Mouse (Mus musculus) mouse embryonic stem cell (cell line): ENCODE data around the gene Atf6.

Source experiments
- in situ Hi-C, 2 experiments: fragments of 300-500 bp; cut with MboI; formaldehyde crosslinking; loops; 1 replicate in 1 of 2; 3 replicates in 1 of 2; pipeline ENCODE4 v1.14.3; 2019 to 2020; ENCODE audit warnings: low sequenced_read_pairs in 2 of 2, low pct_unique_long_range_greater_than_20kb in 1 of 2, mixed read lengths in 1 of 2; ENCODE audit not compliant: unreplicated experiment in 1 of 2

Gene Atf6

GRCm38 (mm10) chr1:170731865-170732595 is 135.5 kb downstream of the Atf6 start:
- in situ Hi-C loops, result no loop called here

- in situ Hi-C loops, result no loop called here
Observed at GRCm38 (mm10) chr1:170729267-170729962, 138.2 kb downstream of the Atf6 start.

DNA sequence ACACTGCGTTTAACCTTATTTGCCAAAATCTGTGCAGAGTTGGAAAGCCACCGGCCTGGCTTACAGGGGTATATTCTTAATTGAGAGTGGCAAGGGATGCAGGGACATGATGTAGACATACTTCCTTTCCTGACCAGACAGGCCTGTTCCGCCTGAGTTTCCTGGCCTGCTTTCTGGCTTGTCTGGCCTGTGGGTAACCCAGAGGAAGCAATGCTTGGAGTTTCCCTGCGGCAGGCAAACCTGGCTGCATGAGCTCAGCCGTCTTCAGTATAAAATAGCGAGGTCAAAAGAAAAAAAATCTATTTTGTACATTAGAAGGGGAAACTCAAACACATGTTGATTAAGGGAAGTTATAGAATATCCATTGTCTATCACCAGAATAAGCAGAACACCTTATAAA is 139.0 kb downstream of the Atf6 start:
- in situ Hi-C loops, result no loop called here

- in situ Hi-C loops, result no loop called here
Observed at GRCm38 (mm10) chr1:170721560-170721959, 146.0 kb downstream of the Atf6 start.

- in situ Hi-C loops, result no loop called here
Observed at GRCm38 (mm10) chr1:170718133-170718810, 149.3 kb downstream of the Atf6 start.

DNA sequence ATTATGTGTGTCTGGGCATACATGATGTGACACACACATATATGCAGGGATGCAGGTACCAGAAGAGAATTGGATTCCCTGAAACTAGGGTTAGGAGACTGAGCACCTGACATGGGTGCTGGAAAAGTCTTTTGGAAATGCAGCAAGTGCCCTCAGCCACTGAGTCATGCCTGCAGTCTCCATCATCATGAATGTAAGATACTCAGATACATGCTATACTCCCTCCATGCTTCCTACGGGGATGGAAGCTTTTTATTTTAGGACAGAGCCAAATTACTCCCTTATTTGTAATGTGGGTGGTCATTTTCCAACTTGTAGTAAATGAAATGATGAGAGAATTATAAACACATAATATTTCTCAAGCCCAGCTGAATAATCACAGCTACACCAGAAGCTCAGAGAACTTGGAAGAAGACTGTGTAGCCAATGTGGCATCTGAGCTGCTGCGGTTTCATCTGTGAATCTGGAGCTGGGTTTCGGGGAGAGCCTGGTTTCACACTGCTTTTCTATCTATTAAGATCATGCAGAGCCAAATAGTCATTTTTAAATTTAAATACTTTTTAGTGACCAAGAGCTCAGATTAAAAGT is 150.2 kb downstream of the Atf6 start:
- in situ Hi-C loops, result no loop called here

DNA sequence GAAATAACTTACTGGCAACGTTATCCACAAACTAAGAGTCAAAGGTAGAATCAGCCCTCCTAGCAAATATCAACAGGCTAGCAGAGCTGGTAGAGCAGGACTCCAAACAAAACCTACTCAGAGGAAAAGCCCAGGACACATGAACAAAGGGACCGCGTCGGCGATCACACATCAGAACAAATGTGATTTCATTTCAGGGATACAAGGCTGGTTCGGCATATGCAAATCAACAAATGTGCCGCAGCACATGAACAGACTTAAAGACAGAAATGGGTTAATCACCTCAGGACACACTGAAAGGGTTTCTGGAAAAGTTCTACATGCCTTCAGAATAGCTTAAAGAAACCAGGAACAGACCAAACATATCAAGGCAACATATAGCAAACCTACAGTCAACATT is 155.8 kb downstream of the Atf6 start:
- in situ Hi-C loops, result no loop called here

DNA sequence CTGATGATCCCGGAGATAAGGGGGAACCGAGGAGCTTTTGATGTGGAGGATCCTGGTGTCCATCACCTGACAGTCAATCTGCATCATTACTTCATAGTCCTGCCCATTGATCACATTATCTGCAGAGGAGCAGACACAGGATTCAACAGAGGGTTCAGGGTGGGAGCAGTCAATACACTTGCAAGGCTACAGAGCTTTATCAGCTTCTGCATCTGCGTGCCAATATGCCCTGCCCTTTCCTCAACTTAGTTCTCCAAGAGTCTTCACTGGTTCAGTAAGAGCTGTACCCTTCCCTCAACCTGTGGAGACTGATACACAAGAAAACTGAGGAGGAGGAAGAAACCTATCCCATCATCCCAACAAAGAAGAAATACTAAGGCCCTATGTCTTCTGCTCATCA is 157.6 kb downstream of the Atf6 start:
- in situ Hi-C loops, result no loop called here

GRCm38 (mm10) chr1:170709481-170709880 is 158.1 kb downstream of the Atf6 start:
- in situ Hi-C loops, result no loop called here

- in situ Hi-C loops, result no loop called here
Observed at GRCm38 (mm10) chr1:170709034-170709433, 158.5 kb downstream of the Atf6 start.

DNA sequence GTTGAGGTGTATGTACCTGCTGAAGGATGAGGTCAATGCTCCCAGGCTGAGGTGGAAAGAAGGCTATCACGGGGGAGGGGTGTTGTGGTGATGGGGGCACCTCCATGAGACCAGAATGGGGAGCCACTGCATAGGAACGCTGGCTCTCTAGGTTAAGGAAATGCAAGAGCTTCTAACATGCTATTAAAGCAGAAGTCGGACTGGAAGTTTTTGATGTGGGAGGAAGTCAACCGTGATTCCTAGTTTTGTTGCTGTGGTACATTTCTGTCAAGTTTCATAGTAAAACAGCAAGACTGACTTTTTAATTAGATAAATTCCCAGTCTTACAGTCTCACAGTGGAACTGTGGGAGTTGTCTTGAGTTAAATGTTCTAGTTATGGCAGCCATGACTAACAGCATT is 161.5 kb downstream of the Atf6 start:
- in situ Hi-C loops, result no loop called here

GRCm38 (mm10) chr1:170704911-170705594 is 162.5 kb downstream of the Atf6 start:
- in situ Hi-C loops, result no loop called here

DNA sequence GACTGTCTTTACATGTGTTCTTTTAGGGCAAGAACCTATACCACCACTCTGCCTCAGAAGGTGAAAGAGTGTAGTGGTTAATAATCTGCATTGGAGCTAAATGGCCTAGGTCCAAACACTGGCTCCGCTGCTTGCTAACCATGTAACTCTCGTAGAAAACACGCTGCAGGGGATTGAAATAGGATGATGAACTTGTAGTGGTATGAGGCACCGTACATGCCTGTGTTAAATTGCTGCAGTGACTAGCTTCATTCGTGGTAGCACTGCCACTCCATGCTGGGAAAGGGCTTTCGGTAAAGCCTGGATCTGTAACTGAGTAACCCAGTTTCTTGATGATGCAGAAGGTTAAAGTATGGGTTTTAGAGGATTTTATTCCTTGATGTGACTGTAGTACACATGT is 163.5 kb downstream of the Atf6 start:
- in situ Hi-C loops, result no loop called here

- in situ Hi-C loops, result no loop called here
Observed at GRCm38 (mm10) chr1:170702958-170703357, 164.6 kb downstream of the Atf6 start.

DNA sequence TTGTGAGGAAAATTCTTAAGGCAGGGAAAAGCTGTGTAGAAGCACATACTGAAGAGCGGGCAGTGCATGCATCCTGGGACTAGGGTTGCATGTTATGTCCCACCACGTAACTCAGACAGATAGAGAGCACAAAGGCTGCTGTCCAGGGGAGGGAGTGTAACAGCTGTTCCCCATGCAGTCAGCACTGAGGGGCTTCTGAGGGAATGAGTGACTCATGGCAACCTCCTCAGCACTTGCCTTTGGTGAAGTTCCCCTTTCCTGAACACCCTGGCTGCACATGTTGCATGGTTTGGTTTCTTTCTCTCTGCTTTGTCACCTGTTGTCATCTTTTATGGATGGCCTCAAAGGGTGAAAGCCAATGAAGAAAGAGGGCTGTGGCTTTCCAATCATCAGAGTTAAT is 165.3 kb downstream of the Atf6 start:
- in situ Hi-C loops, result no loop called here

DNA sequence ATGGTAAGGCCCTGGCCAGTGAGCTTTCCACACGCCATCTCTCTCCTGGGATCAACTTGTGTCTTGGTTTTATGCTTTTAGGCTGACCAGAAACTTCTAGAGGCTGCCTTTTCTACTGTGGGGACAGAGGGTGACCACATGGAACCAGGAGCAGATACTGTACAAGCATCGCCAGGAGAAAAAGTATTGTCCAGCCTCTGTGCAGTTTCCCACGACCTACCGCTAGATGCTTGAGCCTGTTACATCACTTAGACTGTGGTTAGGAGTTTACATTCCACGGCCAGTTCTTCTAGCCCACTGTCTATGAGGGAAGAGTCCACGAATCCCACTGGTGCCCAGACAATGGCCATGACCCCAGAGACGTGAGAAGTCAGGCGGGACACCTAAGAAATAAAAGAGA is 166.0 kb downstream of the Atf6 start:
- in situ Hi-C loops, result no loop called here

- in situ Hi-C loops, result no loop called here
Observed at GRCm38 (mm10) chr1:170701178-170701577, 166.4 kb downstream of the Atf6 start.

GRCm38 (mm10) chr1:170700496-170701027 is 167.0 kb downstream of the Atf6 start:
- in situ Hi-C loops, result no loop called here

DNA sequence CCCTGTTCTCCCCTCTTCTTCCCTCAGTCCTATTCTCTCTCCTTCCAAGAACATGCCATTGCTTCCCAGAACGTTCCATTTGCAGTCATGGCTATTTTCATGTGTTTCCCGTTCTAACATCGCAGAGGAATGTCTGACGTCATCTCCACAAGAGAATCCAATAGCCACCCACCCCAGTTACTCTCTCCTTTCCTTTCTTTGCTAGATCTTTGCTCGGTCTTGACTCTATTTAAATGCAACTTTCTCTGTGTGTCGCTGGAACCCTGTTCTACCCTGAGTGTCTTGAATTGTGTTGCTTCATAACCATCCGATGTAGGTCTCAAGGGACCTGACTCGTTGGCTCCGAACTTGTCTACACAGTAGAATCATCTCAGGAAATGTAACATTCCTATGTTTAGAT is 168.0 kb downstream of the Atf6 start:
- in situ Hi-C loops, result no loop called here
